ENCODE assay signal across 8 mouse cellular contexts in the genomic region with DNA sequence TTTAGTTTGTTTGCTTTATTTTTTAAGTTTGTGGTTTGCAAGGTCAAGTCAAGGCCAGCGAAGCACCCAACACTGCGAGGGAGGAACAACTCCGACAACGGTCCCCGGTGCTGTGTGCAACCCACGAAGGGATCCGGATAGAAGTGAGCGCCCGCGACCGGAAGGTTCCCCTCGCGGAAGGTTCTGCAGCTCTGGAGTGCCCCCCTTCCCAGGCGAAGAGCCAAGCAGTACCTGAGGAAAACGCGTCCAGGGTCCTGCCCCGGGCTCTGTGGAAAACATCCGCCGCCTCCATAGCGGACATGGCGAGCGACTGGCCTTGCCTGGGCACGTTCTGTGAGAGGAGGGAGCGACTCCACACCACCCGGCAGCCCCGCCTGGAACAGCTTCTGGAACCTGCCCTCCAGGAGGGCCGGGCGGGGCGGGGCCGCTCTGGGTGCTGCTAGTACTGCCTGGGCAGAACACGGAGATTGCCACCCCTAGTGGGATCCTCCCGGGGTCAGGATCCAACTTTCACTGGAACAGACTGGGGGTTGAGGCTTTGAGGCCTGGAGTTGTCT. TPM values are rescaled to one million over a fixed set of nuclear protein-coding genes. Genes with fewer than 3 reads are reported as not detected.
DNase-seq lines count a peak whose midpoint lies in the region; ATAC-seq and TF ChIP-seq lines count a peak whose summit lies in the region.

Cpped1 (minus strand) TSS at position 411 of the 557 bp plus-strand sequence.

- H3K9me3 ChIP-seq in E14TG2a.4 (ENCODE audit: low read length): no peaks in the 10 kb centered on the region
- H3K9me3 ChIP-seq in forebrain, embryonic 12.5 days: no peaks in the 10 kb centered on the region
- no peaks in the 10 kb centered on the region for H3K9me3 ChIP-seq in heart, postnatal 0 days (replicated peaks; ENCODE audit: control insufficient read depth, low read length)
- H3K9me3 ChIP-seq in liver, postnatal 0 days (ENCODE audit: low read length): no peaks in the 10 kb centered on the region
- no peaks in the 10 kb centered on the region for H3K9me3 ChIP-seq in neural tube, embryonic 14.5 days (ENCODE audit: control insufficient read depth, low read length)

- under 1% methylated on average over 32 of the region's 32 CpGs for WGBS in forebrain, embryonic 12.5 days
- under 1% methylated on average over 32 of the region's 32 CpGs for WGBS in heart, postnatal 0 days
- 1% methylated on average over 32 of the region's 32 CpGs for WGBS in large intestine, adult 2 months
- under 1% methylated on average over 32 of the region's 32 CpGs for WGBS in liver, postnatal 0 days (ENCODE audit: insufficient replicate concordance)
- under 1% methylated on average over 32 of the region's 32 CpGs for WGBS in neural tube, embryonic 14.5 days

- peak; percentile 82 for DNase-seq in c-Kit-positive CD71-positive TER-119-positive erythroid progenitor cells, embryonic 14.5 days (ENCODE audit: low spot score)
- peak; percentile 92 for DNase-seq in heart, postnatal 0 days (ENCODE audit: low spot score)
- DNase-seq in large intestine, adult 2 months (ENCODE audit: low read depth, low spot score): peak; percentile 70
- DNase-seq in liver, postnatal 0 days: peak; percentile 92
- DNase-seq in testis, postnatal 10 days (ENCODE audit: low spot score): peak; percentile 90

- no peak for TF ChIP-seq CTCF in E14TG2a.4 (conservative IDR thresholded peaks at IDR 0.05; ENCODE audit: low read length)
- TF ChIP-seq CTCF in heart, postnatal 0 days (IDR thresholded peaks at IDR 0.05; ENCODE audit: low read depth): no peak
- peak; percentile 22; the same call in 1 of the 2 replicates for TF ChIP-seq CTCF in liver, postnatal 0 days (IDR thresholded peaks at IDR 0.05; ENCODE audit: low read depth)

- peak within 1 kb of the TSS; percentile 82 for H3K4me3 ChIP-seq in E14TG2a.4 (replicated peaks; ENCODE audit: low read length)
- peak within 1 kb of the TSS; percentile 57 for H3K4me3 ChIP-seq in forebrain, embryonic 12.5 days (replicated peaks)
- H3K4me3 ChIP-seq in heart, postnatal 0 days (ENCODE audit: low read depth, low read length): peak within 1 kb of the TSS; percentile 75
- H3K4me3 ChIP-seq in liver, postnatal 0 days (ENCODE audit: low read depth, low read length): peak within 1 kb of the TSS; percentile 69
- peak within 1 kb of the TSS; percentile 54 for H3K4me3 ChIP-seq in neural tube, embryonic 14.5 days (ENCODE audit: low read depth, low read length)

- H3K27me3 ChIP-seq in E14TG2a.4 (ENCODE audit: insufficient read depth, low read length): no peaks in the 10 kb centered on the region
- no peaks in the 10 kb centered on the region for H3K27me3 ChIP-seq in forebrain, embryonic 12.5 days
- H3K27me3 ChIP-seq in heart, postnatal 0 days (ENCODE audit: control insufficient read depth, insufficient read depth, low read length): no peaks in the 10 kb centered on the region
- H3K27me3 ChIP-seq in liver, postnatal 0 days (ENCODE audit: insufficient read depth, low read length): no peaks in the 10 kb centered on the region
- no peaks in the 10 kb centered on the region for H3K27me3 ChIP-seq in neural tube, embryonic 14.5 days (ENCODE audit: control insufficient read depth, insufficient read depth, low read length)

- H3K4me1 ChIP-seq in E14TG2a.4 (replicated peaks; ENCODE audit: low read depth, low read length): peaks cover 13% of the 10 kb centered on the region
- H3K4me1 ChIP-seq in forebrain, embryonic 12.5 days: peaks cover 10% of the 10 kb centered on the region
- H3K4me1 ChIP-seq in heart, postnatal 0 days (ENCODE audit: control insufficient read depth, insufficient read depth): peaks cover 16% of the 10 kb centered on the region
- H3K4me1 ChIP-seq in liver, postnatal 0 days (ENCODE audit: insufficient read depth): peaks cover 9% of the 10 kb centered on the region
- peaks cover 6% of the 10 kb centered on the region; the same call in 1 of the 2 replicates for H3K4me1 ChIP-seq in neural tube, embryonic 14.5 days (ENCODE audit: control insufficient read depth, insufficient read depth, low read length)

- TF ChIP-seq EP300 in heart, postnatal 0 days (IDR thresholded peaks at IDR 0.05; ENCODE audit: low read depth): 0 out of 2 replicates have a peak, but pooled peaks have one; percentile 53
- peak; percentile 60; the same call in 1 of the 2 replicates for TF ChIP-seq EP300 in liver, postnatal 0 days (IDR thresholded peaks at IDR 0.05; ENCODE audit: low read depth)

- H3K9ac ChIP-seq in forebrain, embryonic 12.5 days: peak within 1 kb of the TSS; percentile 66
- H3K9ac ChIP-seq in heart, postnatal 0 days (replicated peaks; ENCODE audit: low read depth, low read length): peak within 1 kb of the TSS; percentile 79
- peak within 1 kb of the TSS; percentile 81 for H3K9ac ChIP-seq in liver, postnatal 0 days (replicated peaks)
- H3K9ac ChIP-seq in neural tube, embryonic 14.5 days (replicated peaks; ENCODE audit: low read depth, low read length): peak within 1 kb of the TSS; percentile 72

- peak; percentile 95 for ATAC-seq in forebrain, embryonic 12.5 days (ENCODE audit: low FRiP score)
- peak; percentile 95 for ATAC-seq in heart, postnatal 0 days (ENCODE audit: insufficient read depth, low read depth)
- ATAC-seq in liver, postnatal 0 days: peak; percentile 97
- ATAC-seq in neural tube, embryonic 14.5 days (ENCODE audit: low read depth): peak; percentile 98

- H3K4me2 ChIP-seq in forebrain, embryonic 12.5 days: peak within 1 kb of the TSS; percentile 63
- peak within 1 kb of the TSS; percentile 63 for H3K4me2 ChIP-seq in heart, postnatal 0 days (ENCODE audit: low read depth, low read length)
- peak within 1 kb of the TSS; percentile 79 for H3K4me2 ChIP-seq in liver, postnatal 0 days (ENCODE audit: low read depth, low read length)
- peak within 1 kb of the TSS; percentile 73 for H3K4me2 ChIP-seq in neural tube, embryonic 14.5 days (ENCODE audit: low read depth, low read length)

- H3K36me3 ChIP-seq in E14TG2a.4 (ENCODE audit: insufficient read depth, low read length): no peaks in the 10 kb centered on the region
- no peaks in the 10 kb centered on the region for H3K36me3 ChIP-seq in forebrain, embryonic 12.5 days (replicated peaks)
- no peaks in the 10 kb centered on the region; the same call in 1 of the 2 replicates for H3K36me3 ChIP-seq in heart, postnatal 0 days (replicated peaks; ENCODE audit: control insufficient read depth, insufficient read depth, low read length)
- no peaks in the 10 kb centered on the region for H3K36me3 ChIP-seq in liver, postnatal 0 days (replicated peaks; ENCODE audit: insufficient read depth, low read length)
- H3K36me3 ChIP-seq in neural tube, embryonic 14.5 days (ENCODE audit: control insufficient read depth, insufficient read depth, low read length): no peaks in the 10 kb centered on the region

- H3K27ac ChIP-seq in forebrain, embryonic 12.5 days: peak within 1 kb of the TSS; percentile 67; the same call in 1 of the 2 replicates
- H3K27ac ChIP-seq in heart, postnatal 0 days (ENCODE audit: low read depth): peak within 1 kb of the TSS; percentile 97
- H3K27ac ChIP-seq in liver, postnatal 0 days (ENCODE audit: low read depth): peak within 1 kb of the TSS; percentile 92
- peak within 1 kb of the TSS; percentile 78 for H3K27ac ChIP-seq in neural tube, embryonic 14.5 days (ENCODE audit: low read depth, low read length)

RNA-seq across cellular contexts. Expression of gene Cpped1, which starts in this region (rescaled TPM):
- 13.7 and 14.0 TPM in 2 replicates for polyA plus RNA-seq in forebrain, embryonic 12.5 days (2016; fragmentation: Nextera tagmentation; extraction: Ambion mirVana)
- 53.5 and 75.6 TPM in 2 replicates for total RNA-seq in heart, postnatal 0 days (2014; rRNA removed; ENCODE audit: low replicate concordance)
- polyA plus RNA-seq in heart, postnatal 0 days (2015; fragmentation: Nextera tagmentation; extraction: Ambion mirVana): 33.6 and 34.1 TPM in 2 replicates
- polyA plus RNA-seq in large intestine, adult 2 months (2012; rRNA removed): 23.8 and 38.9 TPM in 2 replicates
- 14.1 and 14.4 TPM in 2 replicates for polyA plus RNA-seq in liver, postnatal 0 days (2015; fragmentation: Nextera tagmentation; extraction: Ambion mirVana)
- 18.9 and 22.6 TPM in 2 replicates for polyA plus RNA-seq in neural tube, embryonic 14.5 days (2014; fragmentation: Nextera tagmentation; extraction: Ambion mirVana)

Comparison
In these comparisons a context has a peak if more than half of its experiments do, and no peak if none do; other contexts are left out.
1. Peak in every context shown above with its lines: DNase-seq, ATAC-seq, H3K4me3 ChIP-seq and H3K27ac ChIP-seq.